Mouse (Mus musculus) limb, embryonic 12.5 days (tissue): ENCODE data around the gene Hspa8. TPM values are rescaled to one million over a fixed set of nuclear protein-coding genes. Genes with fewer than 3 reads are reported as not detected.
A peak's percentile ranks its signal among the peaks of the same experiment; 100 is the strongest.
"Not testable (repeated sequence)": the region's sequence is repeated elsewhere in the genome, so short reads cannot be mapped to it uniquely, and the experiment has no call there.

ENCODE experiments used
- ATAC-seq: fragments of 200-750 bp; cut with Nextera tagmentation; 2 replicates; pipeline ENCODE4 v1.8.0; 2017; ENCODE audit warnings: low read depth, moderate TSS enrichment; ENCODE audit not compliant: insufficient number of reproducible peaks, insufficient read depth, low FRiP score, low TSS enrichment
- H3K27ac ChIP-seq: fragments of 300-500 bp; sonication (generic); 2 replicates; pipeline ENCODE4 v1.5.1; 2016; ENCODE audit warnings: mild to moderate bottlenecking, moderate library complexity
- H3K27me3 ChIP-seq: fragments of 300-500 bp; sonication (generic); 2 replicates; pipeline ENCODE4 v1.6.1; 2016; ENCODE audit warnings: mild to moderate bottlenecking, moderate library complexity
- H3K36me3 ChIP-seq: fragments of 300-500 bp; sonication (generic); 2 replicates; pipeline ENCODE4 v1.6.1; 2016; ENCODE audit warnings: mild to moderate bottlenecking, moderate library complexity
- H3K4me1 ChIP-seq: fragments of 300-500 bp; sonication (generic); replicated peaks from 2 replicates; pipeline ENCODE4 v1.6.1; 2016
- H3K4me2 ChIP-seq: fragments of 300-500 bp; sonication (generic); 2 replicates; pipeline ENCODE4 v1.6.1; 2016; ENCODE audit warnings: mild to moderate bottlenecking, moderate library complexity
- H3K4me3 ChIP-seq: fragments of 300-500 bp; sonication (generic); replicated peaks from 2 replicates; pipeline ENCODE4 v1.5.1; 2016; ENCODE audit warnings: mild to moderate bottlenecking
- H3K9ac ChIP-seq: fragments of 300-500 bp; sonication (generic); replicated peaks from 2 replicates; pipeline ENCODE4 v1.6.1; 2016; ENCODE audit warnings: mild to moderate bottlenecking, moderate library complexity
- H3K9me3 ChIP-seq: fragments of 300-500 bp; sonication (generic); 2 replicates; pipeline ENCODE4 v1.6.1; 2016; ENCODE audit warnings: mild to moderate bottlenecking, moderate library complexity
- WGBS: fragments of 180-500 bp; shearing (Covaris S2); methylation state at CpG from one replicate; pipeline ENCODE4 v1.1.7; 2016; 5-methylcytosine and 5-hydroxymethylcytosine counted together
- polyA plus RNA-seq: library from polyadenylated mRNA; unstranded; fragments of >200 nt; fragmentation: Nextera tagmentation; extraction: Ambion mirVana; gene quantifications from 2 replicates; pipeline ENCODE4 v1.2.1, GENCODE M21; 2016

Gene Hspa8
- polyA plus RNA-seq, 1 experiment from 2014 or later: 2,429 TPM

DNA sequence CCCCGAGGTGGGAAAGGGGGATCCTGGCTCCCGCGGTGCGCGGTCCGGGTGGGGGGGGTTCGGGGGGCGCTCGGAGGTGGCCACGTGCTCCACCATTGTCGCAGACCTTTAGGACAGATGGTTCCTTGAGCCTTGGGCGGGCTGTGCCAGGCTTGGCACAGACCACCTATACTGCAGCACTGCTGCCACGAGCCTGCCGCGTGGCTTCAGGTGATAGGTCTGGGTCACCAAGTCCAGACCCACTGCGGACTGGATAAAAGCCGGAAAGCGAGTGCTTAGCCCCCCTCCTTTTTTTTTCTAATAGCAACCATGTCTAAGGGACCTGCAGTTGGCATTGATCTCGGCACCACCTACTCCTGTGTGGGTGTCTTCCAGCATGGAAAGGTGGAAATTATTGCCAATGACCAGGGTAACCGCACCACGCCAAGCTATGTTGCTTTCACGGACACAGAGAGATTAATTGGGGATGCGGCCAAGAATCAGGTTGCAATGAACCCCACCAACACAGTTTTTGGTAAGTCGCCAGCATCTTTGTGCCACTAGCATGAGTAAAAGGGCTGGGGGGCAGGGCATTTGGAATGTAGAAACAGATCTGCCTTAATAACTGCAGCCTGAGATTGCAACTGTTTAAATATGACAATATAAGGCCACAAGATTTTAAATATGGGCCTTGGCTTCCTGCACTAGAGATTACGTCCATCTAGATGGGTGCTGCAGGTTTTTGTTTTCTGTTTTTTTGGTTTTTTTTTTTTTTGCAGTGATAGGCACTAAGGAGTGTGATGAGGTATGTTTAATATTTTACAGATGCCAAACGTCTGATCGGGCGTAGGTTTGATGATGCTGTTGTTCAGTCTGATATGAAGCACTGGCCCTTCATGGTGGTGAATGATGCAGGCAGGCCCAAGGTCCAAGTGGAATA is 1.1 kb downstream of the Hspa8 start:
- Histone ChIP-seq H3K4me1 (peaks cover 40% of the 10 kb centered on the region), H3K4me2 (peak overlapping the region; percentile 71), H3K27ac (peak overlapping the region; percentile 93), H3K4me3 (peak overlapping the region; percentile 98), H3K9ac (peak overlapping the region; percentile 99), H3K36me3 (peaks cover 43% of the 10 kb centered on the region)
- H3K27me3 ChIP-seq, H3K9me3 ChIP-seq: not testable (repeated sequence)
- ATAC-seq: peak; percentile 3; the same call in 1 of the 2 replicates
- WGBS: under 1% methylated on average over 28 of the region's 28 CpGs

DNA sequence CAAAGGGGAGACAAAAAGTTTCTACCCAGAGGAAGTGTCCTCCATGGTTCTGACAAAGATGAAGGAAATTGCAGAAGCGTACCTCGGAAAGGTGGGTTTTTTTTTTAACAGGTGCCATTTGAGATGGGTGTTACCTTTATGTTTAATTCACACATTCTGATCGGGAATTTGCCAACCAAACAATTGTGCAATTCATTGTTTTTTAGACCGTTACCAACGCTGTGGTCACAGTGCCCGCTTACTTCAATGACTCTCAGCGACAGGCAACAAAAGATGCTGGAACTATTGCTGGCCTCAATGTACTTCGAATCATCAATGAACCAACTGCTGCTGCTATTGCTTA is 1.7 kb downstream of the Hspa8 start:
- H3K4me2 ChIP-seq: peak overlapping the region; percentile 71
- peaks cover 46% of the 10 kb centered on the region for H3K4me1 ChIP-seq
- peak overlapping the region; percentile 98 for H3K4me3 ChIP-seq
- not testable (repeated sequence) for H3K9me3 ChIP-seq, ATAC-seq, H3K27me3 ChIP-seq, H3K27ac ChIP-seq
- 2% methylated on average over 8 of the region's 8 CpGs for WGBS
- peaks cover 47% of the 10 kb centered on the region for H3K36me3 ChIP-seq
- H3K9ac ChIP-seq: peak overlapping the region; percentile 99

DNA sequence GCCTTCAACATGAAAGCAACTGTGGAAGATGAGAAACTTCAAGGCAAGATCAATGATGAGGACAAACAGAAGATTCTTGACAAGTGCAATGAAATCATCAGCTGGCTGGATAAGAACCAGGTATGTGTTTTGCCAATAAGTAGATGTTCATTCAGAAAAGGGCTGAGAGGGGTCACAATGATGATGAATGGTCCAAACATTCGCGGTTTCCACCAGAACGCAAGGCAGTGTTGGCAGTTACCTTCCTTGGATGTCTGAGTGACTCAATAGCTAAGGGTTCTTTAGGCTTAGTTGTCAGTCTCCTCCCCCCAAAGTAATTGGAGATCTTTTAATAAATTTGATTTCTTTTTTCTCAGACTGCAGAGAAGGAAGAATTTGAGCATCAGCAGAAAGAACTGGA is 3.8 kb downstream of the Hspa8 start:
- Histone ChIP-seq H3K4me2 (0 out of 2 replicates have a peak overlapping the region, but pooled peaks have one; percentile 49), H3K4me1 (peaks cover 43% of the 10 kb centered on the region), H3K36me3 (peaks cover 47% of the 10 kb centered on the region)
- H3K9me3 ChIP-seq, ATAC-seq, H3K27ac ChIP-seq, H3K9ac ChIP-seq, H3K4me3 ChIP-seq, H3K27me3 ChIP-seq: not testable (repeated sequence)
- 68% methylated on average over 3 of the region's 3 CpGs for WGBS

DNA sequence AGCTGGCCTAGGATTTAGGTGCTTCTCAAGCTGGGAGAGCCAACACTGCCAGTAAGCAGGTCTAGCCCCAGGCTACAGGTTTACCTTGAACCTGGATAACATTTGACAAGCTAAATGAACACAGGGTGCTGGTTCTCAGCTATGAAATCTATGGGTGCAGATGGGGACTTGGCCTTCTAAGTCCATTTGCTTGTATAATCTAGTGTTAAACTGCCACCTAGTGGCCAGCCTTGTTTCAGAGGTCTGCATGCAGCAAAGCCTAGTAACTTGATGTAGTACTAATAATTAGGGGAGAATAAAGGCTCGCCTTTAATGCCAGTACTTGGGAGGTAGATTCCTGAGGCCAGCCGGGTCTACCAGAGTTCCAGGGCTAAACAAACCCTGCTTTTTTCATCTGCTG is 4.5 kb downstream of the Hspa8 start:
- Histone ChIP-seq H3K27ac (no peak overlapping the region; the same call in 1 of the 2 replicates), H3K4me1 (peaks cover 40% of the 10 kb centered on the region), H3K4me2 (peak overlapping the region; percentile 18; the same call in 1 of the 2 replicates), H3K9ac (no peak overlapping the region), H3K27me3 (no peaks in the 10 kb centered on the region), H3K36me3 (peaks cover 47% of the 10 kb centered on the region), H3K4me3 (no peak overlapping the region), H3K9me3 (no peaks in the 10 kb centered on the region)
- ATAC-seq: no peak
- 40% methylated on average over 2 of the region's 2 CpGs for WGBS

DNA sequence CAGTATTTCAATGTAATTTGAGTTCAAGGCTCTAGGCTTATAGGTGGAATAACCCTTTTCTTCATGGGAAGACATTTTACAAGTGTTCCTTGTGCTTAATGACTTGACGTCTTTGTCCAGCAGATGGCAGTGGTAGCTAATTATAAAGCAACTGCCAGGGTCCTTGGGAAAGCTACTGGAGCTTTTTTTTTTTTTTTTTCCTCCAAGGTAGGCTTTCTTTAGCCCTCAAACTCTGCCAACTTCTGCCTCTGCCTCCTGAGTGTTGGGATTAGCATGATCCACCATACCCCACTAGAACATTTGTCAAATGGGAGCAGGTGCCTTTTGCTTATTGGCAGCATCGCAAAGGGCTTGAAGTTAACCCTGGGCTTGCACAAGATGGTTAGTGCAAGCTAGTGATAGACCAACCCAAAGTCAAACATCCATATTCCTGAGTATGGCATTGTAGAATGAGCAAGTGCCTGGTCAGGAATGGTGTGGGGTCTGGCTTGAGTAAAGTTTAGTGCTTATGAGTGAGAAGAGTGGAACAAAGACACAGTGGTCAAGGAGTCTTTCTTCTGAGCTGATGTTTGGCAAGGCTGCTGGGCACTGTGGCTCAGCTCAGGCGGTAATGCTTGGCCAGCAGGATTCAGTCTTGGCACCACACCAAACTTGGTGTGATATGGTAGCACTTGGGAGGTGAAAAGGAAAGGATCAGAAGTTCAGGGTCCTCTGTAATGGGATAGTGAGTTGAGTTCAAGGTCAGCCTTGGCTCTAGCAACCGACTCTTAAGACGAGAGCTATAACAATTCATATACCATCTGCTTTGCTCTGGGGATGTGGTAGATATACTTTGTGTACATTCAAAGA is 5.9 kb downstream of the Hspa8 start:
- no peak overlapping the region for H3K4me3 ChIP-seq
- no peak for ATAC-seq
- WGBS: 32% methylated on average over 5 of the region's 5 CpGs
- peak overlapping the region; percentile 78 for H3K27ac ChIP-seq
- H3K36me3 ChIP-seq: peaks cover 47% of the 10 kb centered on the region
- H3K27me3 ChIP-seq: no peaks in the 10 kb centered on the region
- peaks cover 40% of the 10 kb centered on the region for H3K4me1 ChIP-seq
- H3K9me3 ChIP-seq: no peaks in the 10 kb centered on the region
- H3K4me2 ChIP-seq: no peak overlapping the region
- no peak overlapping the region for H3K9ac ChIP-seq

DNA sequence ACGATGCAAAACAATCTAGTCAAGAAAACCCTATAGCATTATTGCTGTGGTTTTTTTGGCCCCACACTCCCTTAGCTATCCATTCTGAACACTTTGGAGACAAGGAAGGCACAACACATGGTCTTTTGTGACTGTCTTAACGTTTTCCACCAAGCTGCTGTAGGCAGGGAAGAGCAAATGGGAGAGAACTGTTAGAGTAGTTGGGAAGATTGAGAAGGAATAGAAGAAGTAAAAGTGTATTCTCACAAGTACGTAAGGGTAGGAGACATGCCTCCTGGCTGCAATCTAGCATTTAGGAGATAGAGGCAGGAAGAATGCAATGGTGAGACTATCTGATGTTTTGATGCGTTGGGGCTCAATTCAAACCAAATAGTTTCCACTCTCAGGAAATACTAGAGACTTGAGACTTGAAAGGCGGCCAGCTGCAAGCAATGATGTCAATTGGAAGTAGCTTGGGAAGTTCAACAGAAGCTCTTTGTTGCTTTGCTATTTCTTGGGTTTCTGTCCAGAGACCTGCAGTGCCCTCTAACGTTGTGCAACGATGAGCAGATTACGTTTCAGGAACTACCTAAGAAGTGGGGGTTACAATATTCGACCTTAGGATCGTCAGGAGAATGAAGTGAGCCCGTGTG is 6.6 kb downstream of the Hspa8 start:
- H3K9me3 ChIP-seq: no peaks in the 10 kb centered on the region
- H3K27me3 ChIP-seq: no peaks in the 10 kb centered on the region
- H3K27ac ChIP-seq: peak overlapping the region; percentile 78
- H3K4me1 ChIP-seq: peaks cover 40% of the 10 kb centered on the region
- H3K9ac ChIP-seq: no peak overlapping the region
- H3K36me3 ChIP-seq: peaks cover 47% of the 10 kb centered on the region
- no peak overlapping the region for H3K4me3 ChIP-seq
- H3K4me2 ChIP-seq: no peak overlapping the region
- no peak for ATAC-seq
- 27% methylated on average over 11 of the region's 11 CpGs for WGBS

DNA sequence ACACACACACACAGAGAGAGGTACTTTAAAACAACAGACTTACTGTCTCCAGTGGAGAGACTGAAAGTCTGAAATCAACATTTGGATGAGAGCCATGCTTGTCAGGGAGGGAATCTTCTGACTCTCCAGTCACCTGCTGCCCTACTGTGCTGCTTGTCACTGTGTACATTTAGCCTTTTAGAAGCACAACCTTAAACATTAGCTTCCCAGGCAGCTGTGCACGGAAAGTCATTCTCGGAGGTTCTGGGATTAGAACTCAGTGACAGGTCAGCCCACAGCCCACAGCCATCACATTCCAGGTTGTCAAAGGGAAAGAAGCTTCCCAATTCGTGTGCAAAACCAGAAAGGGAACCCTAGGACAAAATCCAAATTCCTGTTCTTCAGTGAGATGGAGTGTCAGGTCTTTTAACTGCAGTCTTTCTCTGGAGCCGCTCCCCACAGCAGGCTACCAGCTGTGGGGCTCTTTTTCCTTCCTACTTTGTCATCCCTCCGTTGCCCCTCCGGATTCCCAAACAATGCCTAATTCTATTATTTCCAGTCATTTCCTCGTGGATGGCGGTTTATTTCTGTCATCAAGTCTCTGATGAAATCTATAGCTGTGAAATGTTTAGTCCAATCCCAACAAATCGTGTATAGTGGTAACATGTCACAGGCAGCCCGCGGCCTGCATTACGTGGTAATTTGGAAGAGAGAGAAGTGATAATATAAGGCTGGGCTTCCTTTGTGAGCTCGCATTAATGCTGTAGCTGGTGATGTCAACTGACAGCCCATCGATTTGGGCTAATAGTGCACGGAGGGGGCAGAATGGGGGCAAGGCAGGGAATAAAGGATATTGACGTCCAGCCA is 7.5 kb downstream of the Hspa8 start:
- Histone ChIP-seq H3K4me2 (no peak overlapping the region), H3K4me3 (no peak overlapping the region), H3K4me1 (peaks cover 40% of the 10 kb centered on the region), H3K9ac (no peak overlapping the region), H3K9me3 (no peaks in the 10 kb centered on the region), H3K36me3 (peaks cover 43% of the 10 kb centered on the region), H3K27ac (peak overlapping the region; percentile 78; the same call in 1 of the 2 replicates), H3K27me3 (no peaks in the 10 kb centered on the region)
- no peak for ATAC-seq
- WGBS: 43% methylated on average over 16 of the region's 16 CpGs

DNA sequence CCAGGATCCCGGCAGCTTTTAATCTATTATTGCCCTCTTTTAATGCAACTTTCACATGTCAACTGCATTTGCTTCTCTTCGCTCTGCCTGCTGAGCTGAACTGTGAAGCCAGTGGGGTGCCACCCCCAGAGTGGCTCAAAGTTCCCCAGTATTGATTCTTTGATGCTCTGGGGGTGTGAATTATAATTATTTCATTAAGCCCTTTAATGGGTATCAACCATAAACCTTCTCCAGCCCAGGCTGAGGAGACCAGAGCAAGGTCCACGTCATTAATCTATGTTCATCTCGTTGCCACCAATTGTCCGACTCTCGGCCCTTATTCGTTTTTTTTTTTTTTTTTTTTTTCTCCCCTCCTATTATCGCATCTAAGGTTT is 8.1 kb downstream of the Hspa8 start:
- no peaks in the 10 kb centered on the region for H3K27me3 ChIP-seq
- H3K36me3 ChIP-seq: peaks cover 40% of the 10 kb centered on the region
- H3K27ac ChIP-seq: no peak overlapping the region
- H3K4me2 ChIP-seq: no peak overlapping the region
- ATAC-seq: no peak
- H3K4me1 ChIP-seq: peaks cover 34% of the 10 kb centered on the region
- H3K9me3 ChIP-seq: no peaks in the 10 kb centered on the region
- H3K9ac ChIP-seq: no peak overlapping the region
- WGBS: 59% methylated on average over 8 of the region's 8 CpGs
- H3K4me3 ChIP-seq: no peak overlapping the region

DNA sequence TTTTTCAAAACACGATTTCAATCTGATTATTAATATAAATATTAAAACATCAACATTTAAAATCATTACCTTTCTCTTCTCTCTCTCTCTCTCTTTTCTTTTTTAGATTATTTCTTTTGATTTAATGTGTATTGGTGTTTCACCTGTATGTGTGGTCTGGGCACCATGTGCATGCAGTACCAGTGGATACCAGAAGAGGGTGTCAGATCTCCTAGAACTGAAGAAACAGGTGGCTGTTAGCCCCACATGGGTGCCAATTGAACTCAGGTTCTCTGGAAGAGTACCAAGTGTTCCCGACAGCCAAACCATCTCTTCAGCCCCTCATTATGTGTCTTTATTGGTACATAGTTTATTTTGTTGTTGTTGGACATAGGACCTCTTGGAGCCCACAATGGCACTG is 11.1 kb downstream of the Hspa8 start:
- WGBS: 55% methylated on average over 2 of the region's 2 CpGs
- H3K36me3 ChIP-seq: peaks cover 11% of the 10 kb centered on the region
- H3K4me3 ChIP-seq: no peak overlapping the region
- no peak overlapping the region for H3K9ac ChIP-seq
- no peak overlapping the region for H3K27ac ChIP-seq
- H3K9me3 ChIP-seq: no peaks in the 10 kb centered on the region
- no peak for ATAC-seq
- H3K27me3 ChIP-seq: no peaks in the 10 kb centered on the region
- H3K4me2 ChIP-seq: no peak overlapping the region
- H3K4me1 ChIP-seq: peaks cover 14% of the 10 kb centered on the region; the same call in 1 of the 2 replicates

DNA sequence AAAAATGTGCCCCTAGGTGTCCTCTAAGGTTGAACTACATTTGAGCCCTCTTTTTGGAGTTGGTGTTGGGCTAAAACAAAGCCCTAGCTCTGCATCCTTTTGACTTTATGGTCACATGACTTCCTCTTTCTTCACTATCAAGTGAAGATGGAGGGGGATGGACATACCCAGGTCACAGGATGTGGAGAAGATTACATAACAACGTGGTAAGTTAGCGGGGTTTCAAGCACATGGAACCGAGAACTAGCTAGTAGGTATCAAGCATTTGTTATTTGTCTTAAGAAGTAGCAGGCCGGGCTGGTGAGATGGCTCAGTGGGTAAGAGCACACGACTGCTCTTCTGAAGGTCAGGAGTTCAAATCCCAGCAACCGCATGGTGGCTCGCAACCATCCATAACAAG is 13.3 kb downstream of the Hspa8 start:
- WGBS: 88% methylated on average over 7 of the region's 7 CpGs
- no peak overlapping the region for H3K27ac ChIP-seq
- no peak overlapping the region for H3K4me3 ChIP-seq
- H3K9ac ChIP-seq: no peak overlapping the region
- ATAC-seq: no peak
- H3K27me3 ChIP-seq: no peaks in the 10 kb centered on the region
- H3K4me2 ChIP-seq: no peak overlapping the region
- no peaks in the 10 kb centered on the region for H3K4me1 ChIP-seq
- peaks cover 6% of the 10 kb centered on the region; the same call in 1 of the 2 replicates for H3K36me3 ChIP-seq
- H3K9me3 ChIP-seq: no peaks in the 10 kb centered on the region
